Mouse (Mus musculus) left cerebral cortex, adult 9 months (tissue): Measurements from ENCODE around the gene Med19.
A peak's percentile ranks its signal among the peaks of the same experiment; 100 is the strongest.
"Not testable (repeated sequence)": the region's sequence is repeated elsewhere in the genome, so short reads cannot be mapped to it uniquely, and the experiment has no call there.

Experiments used
- DNase-seq, 2 experiments: peaks; one replicate each; pipeline ENCODE4 v3.0.0; 2022; ENCODE audit warnings: low spot score in 2 of 2

Med19 gene

GRCm38 (mm10) chr2:84666081-84666480 is 12.1 kb upstream of the Med19 start:
- no peak for DNase-seq

GRCm38 (mm10) chr2:84669828-84670568 is 8.2 kb upstream of the Med19 start:
- no peak for DNase-seq

GRCm38 (mm10) chr2:84670569-84670933 is 7.7 kb upstream of the Med19 start, which contains the start of gene Selenoh:
Gene Selenoh (minus strand): TSS chr2:84670770.
- peak; percentile 69 to 90 for DNase-seq

GRCm38 (mm10) chr2:84671535-84671934 is 6.7 kb upstream of the Med19 start:
- DNase-seq = not testable (repeated sequence)

- DNase-seq = no peak
These were observed 783 bp upstream of the Med19 start for GRCm38 (mm10) chr2:84677270-84677967.

- DNase-seq = no peak
These were observed 814 bp downstream of the Med19 start, which contains the start of gene Tmx2 for GRCm38 (mm10) chr2:84679016-84679415. Gene Tmx2 (minus strand): TSS chr2:84679140.

GRCm38 (mm10) chr2:84682605-84683183 is 4.5 kb downstream of the Med19 start:
- DNase-seq = no peak

- no peak for DNase-seq
These were observed 10.1 kb downstream of the Med19 start for GRCm38 (mm10) chr2:84688080-84688844.

GRCm38 (mm10) chr2:84690050-84690449 is 11.8 kb downstream of the Med19 start:
- DNase-seq = no peak

GRCm38 (mm10) chr2:84695007-84695695 is 16.9 kb downstream of the Med19 start:
- no peak for DNase-seq

GRCm38 (mm10) chr2:84703497-84703896 is 25.3 kb downstream of the Med19 start:
- DNase-seq = no peak

- DNase-seq = no peak
These were observed 26.1 kb downstream of the Med19 start for GRCm38 (mm10) chr2:84704329-84704728.

GRCm38 (mm10) chr2:84705295-84705694 is 27.1 kb downstream of the Med19 start:
- no peak for DNase-seq

- no peak for DNase-seq
These were observed 29.3 kb downstream of the Med19 start for GRCm38 (mm10) chr2:84707523-84707922.

- no peak for DNase-seq
These were observed 33.7 kb downstream of the Med19 start for GRCm38 (mm10) chr2:84711898-84712297.

GRCm38 (mm10) chr2:84714422-84714810 is 36.2 kb downstream of the Med19 start:
- DNase-seq = no peak

GRCm38 (mm10) chr2:84714811-84715561 is 36.8 kb downstream of the Med19 start, which contains the start of gene Zdhhc5:
Gene Zdhhc5 (minus strand): TSS chr2:84715180.
- DNase-seq = peak; percentile 94 to 98

GRCm38 (mm10) chr2:84715562-84716361 is 37.6 kb downstream of the Med19 start:
- peak; percentile 72 to 95 for DNase-seq

GRCm38 (mm10) chr2:84716423-84717355 is 38.5 kb downstream of the Med19 start:
- no peak for DNase-seq
